Mouse (Mus musculus) forebrain, embryonic 13.5 days (tissue): ENCODE data around the gene Dhx35. TPM values are rescaled to one million over a fixed set of nuclear protein-coding genes. Genes with fewer than 3 reads are reported as not detected.

Experiments used
- ATAC-seq: fragments of 200-750 bp; cut with Nextera tagmentation; 2 replicates; pipeline ENCODE4 v1.8.0; 2017
- H3K27ac ChIP-seq: fragments of 300-500 bp; sonication (generic); 2 replicates; pipeline ENCODE4 v1.5.1; 2015; ENCODE audit warnings: inconsistent platforms, mild to moderate bottlenecking, moderate library complexity
- H3K27me3 ChIP-seq: fragments of 300-500 bp; sonication (generic); 2 replicates; pipeline ENCODE4 v1.6.1; 2015; ENCODE audit warnings: mild to moderate bottlenecking, inconsistent platforms
- H3K36me3 ChIP-seq: fragments of 300-500 bp; sonication (generic); 2 replicates; pipeline ENCODE4 v1.6.1; 2015; ENCODE audit warnings: mild to moderate bottlenecking, inconsistent platforms; ENCODE audit not compliant: poor library complexity, severe bottlenecking
- H3K4me1 ChIP-seq: fragments of 300-500 bp; sonication (generic); 2 replicates; pipeline ENCODE4 v1.6.1; 2015; ENCODE audit warnings: inconsistent platforms
- H3K4me2 ChIP-seq: fragments of 300-500 bp; sonication (generic); 2 replicates; pipeline ENCODE4 v1.6.1; 2015; ENCODE audit warnings: inconsistent platforms, mild to moderate bottlenecking, moderate library complexity
- H3K4me3 ChIP-seq: fragments of 300-500 bp; sonication (generic); 2 replicates; pipeline ENCODE4 v1.5.1; 2015; ENCODE audit warnings: mild to moderate bottlenecking, inconsistent platforms
- H3K9ac ChIP-seq: fragments of 300-500 bp; sonication (generic); 2 replicates; pipeline ENCODE4 v1.6.1; 2015; ENCODE audit warnings: mild to moderate bottlenecking, inconsistent platforms
- H3K9me3 ChIP-seq: fragments of 300-500 bp; sonication (generic); replicated peaks from 2 replicates; pipeline ENCODE4 v1.6.1; 2016; ENCODE audit warnings: inconsistent platforms
- WGBS: fragments of 180-500 bp; shearing (Covaris S2); methylation state at CpG from one replicate; pipeline ENCODE4 v1.1.7; 2015; 5-methylcytosine and 5-hydroxymethylcytosine counted together
- polyA plus RNA-seq: library from polyadenylated mRNA; unstranded; fragments of >200 nt; fragmentation: Nextera tagmentation; extraction: Ambion mirVana; gene quantifications from 2 replicates; pipeline ENCODE4 v1.2.1, GENCODE M21; 2015

Dhx35 gene
- polyA plus RNA-seq, 1 experiment from 2014 or later = 16.2 TPM

GRCm38 (mm10) chr2:158815686-158816085 lies 21.1 kb downstream of the Dhx35 start:
- Histone ChIP-seq H3K9me3 (no peaks in the 10 kb centered on the region), H3K27me3 (no peaks in the 10 kb centered on the region), H3K36me3 (peaks cover 51% of the 10 kb centered on the region), H3K4me2 (no peak overlapping the region), H3K4me1 (no peaks in the 10 kb centered on the region), H3K4me3 (no peak overlapping the region), H3K27ac (no peak overlapping the region), H3K9ac (no peak overlapping the region)
- ATAC-seq = no peak

DNA sequence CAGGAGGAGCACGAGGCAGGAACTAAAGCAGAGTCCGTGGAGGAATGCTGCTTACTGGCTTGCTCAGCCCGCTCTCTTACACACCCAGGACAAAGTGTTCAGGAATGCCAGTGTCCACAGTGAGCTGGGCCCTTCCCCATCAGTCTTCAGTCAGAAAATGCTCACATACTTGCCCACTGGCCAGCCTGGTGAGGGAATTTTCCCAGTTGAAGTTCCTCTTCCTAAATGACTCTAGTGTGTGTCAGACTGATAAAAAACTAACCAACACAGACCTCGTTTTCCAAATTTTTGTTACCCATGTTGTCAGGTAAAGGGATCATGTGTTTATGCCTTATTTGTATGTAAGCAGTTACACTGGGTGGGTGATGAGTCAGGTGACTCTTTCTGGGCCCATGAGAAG lies 21.6 kb downstream of the Dhx35 start:
- H3K4me1 ChIP-seq = no peaks in the 10 kb centered on the region
- no peak for ATAC-seq
- 90% methylated on average over 4 of the region's 4 CpGs for WGBS

GRCm38 (mm10) chr2:158817708-158818107 lies 23.1 kb downstream of the Dhx35 start:
- Histone ChIP-seq H3K4me3 (no peak overlapping the region), H3K36me3 (peaks cover 60% of the 10 kb centered on the region), H3K9me3 (no peaks in the 10 kb centered on the region), H3K27ac (no peak overlapping the region), H3K9ac (no peak overlapping the region), H3K4me2 (no peak overlapping the region), H3K27me3 (no peaks in the 10 kb centered on the region), H3K4me1 (no peaks in the 10 kb centered on the region)
- no peak for ATAC-seq
- WGBS = 93% methylated on average over 8 of the region's 8 CpGs

More for the DNA sequence above, 21.6 kb downstream of the Dhx35 start:
- Histone ChIP-seq H3K27ac (no peak overlapping the region), H3K27me3 (no peaks in the 10 kb centered on the region), H3K36me3 (peaks cover 54% of the 10 kb centered on the region), H3K9ac (no peak overlapping the region), H3K4me3 (no peak overlapping the region), H3K4me2 (no peak overlapping the region), H3K9me3 (no peaks in the 10 kb centered on the region)

DNA sequence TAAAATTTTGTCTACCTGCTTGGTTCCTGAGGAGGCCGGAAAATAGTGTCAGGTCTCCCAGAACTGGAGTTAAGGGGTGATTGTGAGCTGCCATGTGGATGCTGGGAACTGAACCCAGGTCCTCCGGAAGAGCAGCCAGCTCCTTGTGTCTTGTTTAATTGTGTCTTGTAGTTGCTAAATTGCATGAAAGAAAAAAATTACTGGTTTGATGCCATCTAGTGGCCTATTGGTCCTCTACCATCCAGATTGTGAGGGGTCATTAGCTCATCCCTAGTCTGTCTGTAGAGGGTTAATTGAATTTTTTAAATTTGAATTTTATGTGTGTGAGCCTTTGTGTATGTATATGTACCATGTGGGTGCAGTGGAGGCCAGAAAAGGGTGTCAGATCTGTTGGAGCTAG lies 33.5 kb downstream of the Dhx35 start:
- Histone ChIP-seq H3K4me2 (no peak overlapping the region), H3K9me3 (no peaks in the 10 kb centered on the region), H3K4me3 (no peak overlapping the region), H3K9ac (no peak overlapping the region), H3K36me3 (peaks cover 61% of the 10 kb centered on the region), H3K27ac (no peak overlapping the region), H3K4me1 (no peaks in the 10 kb centered on the region), H3K27me3 (no peaks in the 10 kb centered on the region)
- no peak for ATAC-seq
- 82% methylated on average over 2 of the region's 2 CpGs for whole genome bisulfite sequencing

GRCm38 (mm10) chr2:158829746-158830145 lies 35.1 kb downstream of the Dhx35 start:
- Histone ChIP-seq H3K4me1 (0 out of 2 replicates have a peak, but pooled peaks cover 2% of the 10 kb centered on the region), H3K9ac (no peak overlapping the region), H3K27ac (no peak overlapping the region), H3K27me3 (no peaks in the 10 kb centered on the region), H3K9me3 (no peaks in the 10 kb centered on the region), H3K4me3 (no peak overlapping the region), H3K36me3 (peaks cover 77% of the 10 kb centered on the region), H3K4me2 (no peak overlapping the region)
- 81% methylated on average over 6 of the region's 6 CpGs for WGBS
- no peak for ATAC-seq

DNA sequence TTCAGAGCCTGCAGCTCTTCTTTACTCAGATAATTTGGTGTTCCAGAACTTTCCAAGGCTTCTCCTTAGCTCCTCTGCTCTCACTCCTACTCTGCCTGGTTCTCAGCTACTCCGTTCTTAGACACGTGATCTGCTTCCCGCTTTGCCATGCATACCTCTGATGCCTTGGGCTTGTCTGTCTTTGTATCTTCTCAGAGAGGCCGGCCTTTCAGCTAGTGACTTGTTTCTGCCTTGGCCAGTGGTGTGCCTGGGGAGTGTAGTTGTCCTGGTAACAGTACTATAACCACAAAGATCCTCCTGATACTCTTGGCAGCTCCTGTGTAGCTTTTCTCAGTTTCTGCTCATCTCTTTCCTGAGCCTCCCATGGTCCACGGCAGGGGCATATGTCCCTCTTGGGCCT lies 38.6 kb downstream of the Dhx35 start:
- no peak overlapping the region for H3K4me2 ChIP-seq
- no peaks in the 10 kb centered on the region for H3K27me3 ChIP-seq
- 0 out of 2 replicates have a peak, but pooled peaks cover 2% of the 10 kb centered on the region for H3K4me1 ChIP-seq
- WGBS = 85% methylated on average over 5 of the region's 5 CpGs
- H3K9me3 ChIP-seq = no peaks in the 10 kb centered on the region
- no peak for ATAC-seq
- H3K27ac ChIP-seq = no peak overlapping the region
- H3K36me3 ChIP-seq = peaks cover 88% of the 10 kb centered on the region
- no peak overlapping the region for H3K4me3 ChIP-seq
- H3K9ac ChIP-seq = no peak overlapping the region

GRCm38 (mm10) chr2:158833645-158834044 lies 39.0 kb downstream of the Dhx35 start:
- no peak overlapping the region for H3K4me3 ChIP-seq
- 0 out of 2 replicates have a peak, but pooled peaks cover 2% of the 10 kb centered on the region for H3K4me1 ChIP-seq
- no peak overlapping the region for H3K9ac ChIP-seq
- no peak overlapping the region for H3K4me2 ChIP-seq
- H3K27me3 ChIP-seq = no peaks in the 10 kb centered on the region
- H3K27ac ChIP-seq = no peak overlapping the region
- no peaks in the 10 kb centered on the region for H3K9me3 ChIP-seq
- 76% methylated on average over 2 of the region's 2 CpGs for WGBS
- ATAC-seq = no peak
- H3K36me3 ChIP-seq = peaks cover 87% of the 10 kb centered on the region

DNA sequence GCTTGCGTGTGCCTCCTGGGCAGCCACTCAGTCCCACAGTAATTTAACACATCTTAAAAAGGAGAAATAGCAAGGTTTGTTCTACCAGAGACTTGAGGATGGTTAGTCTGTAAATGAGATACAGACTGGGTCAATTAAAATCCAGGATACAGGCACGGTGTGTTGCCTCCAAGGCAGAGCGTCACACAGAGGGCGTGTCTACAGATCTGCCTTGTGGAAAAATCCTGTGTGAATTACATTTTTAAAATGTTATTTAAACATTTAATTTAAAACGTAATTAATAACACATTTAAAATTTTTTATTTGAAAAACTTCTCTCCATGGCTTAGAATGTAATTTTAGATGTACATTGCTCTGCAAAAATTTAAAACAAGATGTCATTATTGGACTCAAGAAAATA lies 48.7 kb downstream of the Dhx35 start:
- WGBS = 84% methylated on average over 5 of the region's 5 CpGs
- no peak overlapping the region for H3K27ac ChIP-seq
- H3K27me3 ChIP-seq = no peaks in the 10 kb centered on the region
- H3K9ac ChIP-seq = no peak overlapping the region
- no peak for ATAC-seq
- H3K36me3 ChIP-seq = peaks cover 33% of the 10 kb centered on the region
- H3K9me3 ChIP-seq = no peaks in the 10 kb centered on the region
- peaks cover 25% of the 10 kb centered on the region for H3K4me1 ChIP-seq
- no peak overlapping the region for H3K4me2 ChIP-seq
- no peak overlapping the region for H3K4me3 ChIP-seq

- Histone ChIP-seq H3K9ac (no peak overlapping the region), H3K9me3 (no peaks in the 10 kb centered on the region), H3K27me3 (no peaks in the 10 kb centered on the region), H3K4me3 (no peak overlapping the region), H3K4me1 (peaks cover 20% of the 10 kb centered on the region), H3K36me3 (peaks cover 36% of the 10 kb centered on the region), H3K4me2 (no peak overlapping the region), H3K27ac (peak overlapping the region; percentile 27; the same call in 1 of the 2 replicates)
- WGBS = 77% methylated on average over 5 of the region's 5 CpGs
- no peak for ATAC-seq
Observed at GRCm38 (mm10) chr2:158845031-158845430, 50.4 kb downstream of the Dhx35 start.

DNA sequence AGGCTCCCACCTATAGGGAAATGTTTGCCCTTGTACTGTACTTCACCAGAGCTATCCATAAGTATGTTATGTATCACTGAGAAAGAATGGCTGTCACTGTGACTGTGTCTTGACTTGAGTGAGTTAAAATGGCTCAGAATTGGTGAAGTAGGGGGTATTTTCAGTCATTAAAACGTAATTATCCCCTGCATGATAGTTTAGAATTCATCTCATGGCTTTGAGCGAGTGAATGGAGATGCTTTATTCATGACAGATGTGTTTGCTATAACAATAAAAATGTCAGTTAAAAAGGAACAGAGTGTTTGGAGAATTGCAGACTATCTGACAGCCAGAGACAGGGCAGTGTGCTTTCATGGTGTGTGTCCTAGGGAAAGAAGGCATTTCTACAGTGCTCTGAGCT lies 51.6 kb downstream of the Dhx35 start:
- Histone ChIP-seq H3K27ac (peak overlapping the region; percentile 77), H3K27me3 (no peaks in the 10 kb centered on the region), H3K9me3 (no peaks in the 10 kb centered on the region), H3K36me3 (peaks cover 32% of the 10 kb centered on the region), H3K4me1 (peaks cover 15% of the 10 kb centered on the region; the same call in 1 of the 2 replicates), H3K4me3 (no peak overlapping the region), H3K4me2 (no peak overlapping the region), H3K9ac (no peak overlapping the region)
- ATAC-seq = peak; percentile 70
- WGBS = 57% methylated on average over 2 of the region's 2 CpGs

GRCm38 (mm10) chr2:158847991-158848390 lies 53.4 kb downstream of the Dhx35 start:
- Histone ChIP-seq H3K36me3 (peaks cover 22% of the 10 kb centered on the region), H3K4me1 (peaks cover 15% of the 10 kb centered on the region; the same call in 1 of the 2 replicates), H3K27ac (no peak overlapping the region), H3K4me2 (no peak overlapping the region), H3K9me3 (no peaks in the 10 kb centered on the region), H3K4me3 (no peak overlapping the region), H3K9ac (no peak overlapping the region), H3K27me3 (no peaks in the 10 kb centered on the region)
- no peak for ATAC-seq
- 90% methylated on average over 3 of the region's 3 CpGs for WGBS

GRCm38 (mm10) chr2:158849416-158849815 lies 54.8 kb downstream of the Dhx35 start:
- WGBS = 75% methylated on average over 9 of the region's 9 CpGs
- Histone ChIP-seq H3K9ac (no peak overlapping the region), H3K9me3 (no peaks in the 10 kb centered on the region), H3K27ac (no peak overlapping the region), H3K4me2 (no peak overlapping the region), H3K4me1 (peaks cover 15% of the 10 kb centered on the region; the same call in 1 of the 2 replicates), H3K27me3 (no peaks in the 10 kb centered on the region), H3K4me3 (no peak overlapping the region), H3K36me3 (peaks cover 18% of the 10 kb centered on the region)
- ATAC-seq = no peak

- no peak for ATAC-seq
- 53% methylated on average over 2 of the region's 2 CpGs for WGBS
Observed at GRCm38 (mm10) chr2:158852579-158852978, 58.0 kb downstream of the Dhx35 start.

More at GRCm38 (mm10) chr2:158852579-158852978, 58.0 kb downstream of the Dhx35 start:
- no peaks in the 10 kb centered on the region for H3K27me3 ChIP-seq
- no peaks in the 10 kb centered on the region for H3K4me1 ChIP-seq
- no peak overlapping the region for H3K27ac ChIP-seq
- H3K9me3 ChIP-seq = no peaks in the 10 kb centered on the region
- no peak overlapping the region for H3K4me2 ChIP-seq
- H3K9ac ChIP-seq = no peak overlapping the region
- peaks cover 46% of the 10 kb centered on the region for H3K36me3 ChIP-seq
- no peak overlapping the region for H3K4me3 ChIP-seq
